Mouse (Mus musculus) neutrophil, adult 83 days (primary cell): Measurements from ENCODE around the gene Gas6. TPM values are rescaled to one million over a fixed set of nuclear protein-coding genes. Genes with fewer than 3 reads are reported as not detected.

Experiments used
- total RNA-seq, 2 experiments: library from RNA; stranded (reverse); gene quantifications; one replicate each; pipeline ENCODE4 v1.2.4; 2023

Gas6 gene
- total RNA-seq, result under 1 TPM; 0.31 to 0.68 TPM

GRCm38 (mm10) chr8:13493858-13494631 lies at the start of gene Gas6:
Gene Gas6, minus strand, starts transcription at chr8:13494490.

DNA sequence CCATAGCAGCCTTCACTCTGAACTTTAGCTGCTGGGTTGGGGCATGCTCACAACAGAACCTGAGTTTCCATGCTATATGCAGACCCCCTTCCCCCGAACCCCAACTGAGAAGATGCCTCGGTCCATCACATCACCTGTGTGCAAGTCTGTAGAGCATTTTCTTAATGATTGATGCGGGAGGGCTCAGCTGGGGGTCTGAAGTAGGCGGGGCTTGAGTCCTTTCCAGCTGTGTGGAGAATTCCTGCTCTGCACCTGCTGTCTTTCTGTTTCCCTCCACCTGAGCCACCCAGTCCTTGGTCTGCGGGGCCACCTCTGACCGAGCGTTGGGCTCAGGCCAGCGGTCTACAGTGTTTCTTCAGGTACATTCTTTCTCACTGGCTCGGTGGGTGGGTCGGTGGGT lies 59.4 kb downstream of the Gas6 start, which contains the start of gene Tmem255b:
Tmem255b (plus strand) TSS at position 301 of the 400 bp plus-strand sequence.

Other genes with a start within 250 kb of the Gas6 start
- under 1 TPM; 0.75 to 0.99 TPM for gene Adprhl1, start 240.3 kb downstream of the Gas6 start, total RNA-seq
- 10 to 100 TPM in 1 of 2 experiments, 1 to 10 TPM in 1; 9.3 to 10.7 TPM for gene Dcun1d2, start 206.4 kb downstream of the Gas6 start, total RNA-seq
- gene Tmco3, start 206.3 kb downstream of the Gas6 start, total RNA-seq, result 10 to 100 TPM; 48.6 to 49.7 TPM
- 100 to 1,000 TPM; 173 to 183 TPM for gene Tfdp1, start 155.7 kb downstream of the Gas6 start, total RNA-seq
- gene Atp4b, start 97.7 kb downstream of the Gas6 start, total RNA-seq, result not detected
- not detected for gene Grk1, start 89.4 kb downstream of the Gas6 start, total RNA-seq
- not detected for gene Tmem255b, start 59.3 kb downstream of the Gas6 start, total RNA-seq
- 1 to 10 TPM in 1 of 2 experiments, under 1 TPM in 1; 0.42 to 1.9 TPM for gene 1700029H14Rik, start 68.0 kb upstream of the Gas6 start, total RNA-seq
- 100 to 1,000 TPM; 150 to 165 TPM for gene Rasa3, start 183.1 kb upstream of the Gas6 start, total RNA-seq
- not detected for gene Cfap97d2, start 211.4 kb upstream of the Gas6 start, total RNA-seq